Comparison of ENCODE assay signal across 30 mouse cellular contexts in genomic region chr12:34402065-34402464, GRCm38 (mm10).
"Had no signal": no experiment of that assay in that cellular context is flagged by ENCODE, and none has a peak within 500 bp of the region (broad histone marks: within the 10 kb centered on the region; RNA-seq: fewer than 3 reads in every experiment).

No protein-coding gene starts in this region.

- H3K9ac ChIP-seq: limb, embryonic 12.5 days; limb, embryonic 13.5 days; limb, embryonic 15.5 days; liver, embryonic 12.5 days; liver, embryonic 13.5 days; liver, embryonic 14.5 days; liver, embryonic 15.5 days; liver, postnatal 0 days; lung, embryonic 14.5 days; lung, embryonic 15.5 days; midbrain, embryonic 12.5 days; midbrain, embryonic 13.5 days; midbrain, embryonic 15.5 days; neural tube, embryonic 12.5 days had no signal

- ATAC-seq: liver, embryonic 12.5 days; liver, postnatal 0 days; lung, postnatal 0 days; midbrain, embryonic 13.5 days; midbrain, embryonic 15.5 days; midbrain, embryonic 16.5 days had no signal

- H3K4me1 ChIP-seq: liver, embryonic 12.5 days; liver, embryonic 13.5 days; liver, embryonic 15.5 days; lung, embryonic 15.5 days; megakaryocyte, embryonic 14.5 days; midbrain, embryonic 10.5 days; midbrain, embryonic 12.5 days; midbrain, embryonic 13.5 days; midbrain, embryonic 15.5 days; neural tube, embryonic 12.5 days had no signal

- H3K27ac ChIP-seq: limb, embryonic 10.5 days; limb, embryonic 12.5 days; limb, embryonic 13.5 days; limb, embryonic 15.5 days; liver, embryonic 12.5 days; liver, embryonic 13.5 days; liver, embryonic 14.5 days; liver, embryonic 15.5 days; lung, embryonic 15.5 days; macrophage; midbrain, embryonic 10.5 days; midbrain, embryonic 12.5 days; midbrain, embryonic 13.5 days; midbrain, embryonic 15.5 days; neural tube, embryonic 12.5 days had no signal

- H3K36me3 ChIP-seq: limb, embryonic 10.5 days; limb, embryonic 12.5 days; limb, embryonic 13.5 days; liver, embryonic 12.5 days; liver, embryonic 13.5 days; liver, embryonic 15.5 days; lung, embryonic 15.5 days; midbrain, embryonic 10.5 days; midbrain, embryonic 12.5 days; midbrain, embryonic 13.5 days; midbrain, embryonic 15.5 days; neural tube, embryonic 12.5 days had no signal

- H3K4me3 ChIP-seq: limb, embryonic 10.5 days; limb, embryonic 12.5 days; limb, embryonic 13.5 days; limb, embryonic 15.5 days; liver, embryonic 12.5 days; liver, embryonic 13.5 days; liver, embryonic 15.5 days; lung, embryonic 15.5 days; megakaryocyte, embryonic 14.5 days; midbrain, embryonic 10.5 days; midbrain, embryonic 12.5 days; midbrain, embryonic 13.5 days; midbrain, embryonic 15.5 days; myocyte; neural tube, embryonic 12.5 days had no signal

- H3K4me2 ChIP-seq: limb, embryonic 12.5 days; limb, embryonic 13.5 days; limb, embryonic 15.5 days; liver, embryonic 11.5 days; liver, embryonic 12.5 days; liver, embryonic 13.5 days; liver, embryonic 15.5 days; lung, embryonic 14.5 days; lung, embryonic 15.5 days; midbrain, embryonic 11.5 days; midbrain, embryonic 12.5 days; midbrain, embryonic 13.5 days; midbrain, embryonic 15.5 days; neural tube, embryonic 12.5 days had no signal

- DNase-seq: left cerebral cortex, postnatal 4 days; liver, embryonic 13.5 days; liver, postnatal 0 days; lung, adult 18-20 months; lung, embryonic 14.5 days; lung, postnatal 10 days; lung, postnatal 14 days; lung, postnatal 36 days; lung, postnatal 4 days; midbrain, embryonic 14.5 days had no signal

- H3K27me3 ChIP-seq: limb, embryonic 15.5 days; liver, embryonic 12.5 days; liver, embryonic 13.5 days; liver, embryonic 15.5 days; lung, embryonic 15.5 days; megakaryocyte, embryonic 14.5 days; midbrain, embryonic 12.5 days; midbrain, embryonic 13.5 days; midbrain, embryonic 15.5 days; neural tube, embryonic 12.5 days had no signal

- H3K9me3 ChIP-seq: limb, embryonic 10.5 days; limb, embryonic 12.5 days; limb, embryonic 13.5 days; limb, embryonic 15.5 days; liver, embryonic 12.5 days; liver, embryonic 13.5 days; liver, embryonic 15.5 days; lung, embryonic 15.5 days; megakaryocyte, embryonic 14.5 days; midbrain, embryonic 10.5 days; midbrain, embryonic 12.5 days; midbrain, embryonic 13.5 days; midbrain, embryonic 15.5 days; neural tube, embryonic 12.5 days had no signal
